Mouse (Mus musculus): ENCODE results near the gene Zfp811.

Gene Zfp811

GRCm38 (mm10) chr17:32757331-32757730 is 52.4 kb downstream of the Zfp811 start:
- no peak for DNase-seq (ENCODE audit: low read depth, low spot score)

GRCm38 (mm10) chr17:32753634-32754033 is 56.1 kb downstream of the Zfp811 start:
- no peak for DNase-seq (ENCODE audit: low read depth, low spot score)

- no peak for DNase-seq (ENCODE audit: low read depth, low spot score)
Observed at GRCm38 (mm10) chr17:32752813-32753360, 56.8 kb downstream of the Zfp811 start.

- no peak for DNase-seq (ENCODE audit: low read depth, low spot score)
Observed at GRCm38 (mm10) chr17:32750611-32751010, 59.1 kb downstream of the Zfp811 start.
